Mouse (Mus musculus) left cerebral cortex, postnatal 36 days (tissue): Measurements from ENCODE around the gene Cldn34d. TPM values are rescaled to one million over a fixed set of nuclear protein-coding genes. Genes with fewer than 3 reads are reported as not detected.

Experiments used
- DNase-seq, 2 experiments: peaks; one replicate each; pipeline ENCODE4 v3.0.0; 2021 to 2022; ENCODE audit warnings: low spot score in 2 of 2, mixed read lengths in 1 of 2
- intact Hi-C: fragments of 180-260 bp; cut with DNase I; formaldehyde crosslinking; loops from one replicate; pipeline ENCODE4 v1.15.1; 2025
- total RNA-seq, 2 experiments: library from RNA; stranded (reverse); gene quantifications; 2 replicates each; pipeline ENCODE4 v1.2.3; 2021

Cldn34d gene
- not detected for total RNA-seq

GRCm38 (mm10) chrX:76602824-76603223 is at the start of gene Cldn34d:
Gene Cldn34d (minus strand): TSS chrX:76602924.
- intact Hi-C loops: no loop called here

GRCm38 (mm10) chrX:76598459-76599206 is 4.1 kb downstream of the Cldn34d start:
- DNase-seq: no peak
- intact Hi-C loops: no loop called here

More at GRCm38 (mm10) chrX:76602824-76603223, at the start of gene Cldn34d:
- no peak for DNase-seq

Other genes with a start within 250 kb of the Cldn34d start
- not detected for gene Cldn34b4, start 209.6 kb downstream of the Cldn34d start, total RNA-seq